Mouse (Mus musculus): ENCODE results near the gene Kcnk3. TPM values are rescaled to one million over a fixed set of nuclear protein-coding genes. Genes with fewer than 3 reads are reported as not detected.

Kcnk3 gene
- polyA plus RNA-seq, 1 experiment, result not detected

DNA sequence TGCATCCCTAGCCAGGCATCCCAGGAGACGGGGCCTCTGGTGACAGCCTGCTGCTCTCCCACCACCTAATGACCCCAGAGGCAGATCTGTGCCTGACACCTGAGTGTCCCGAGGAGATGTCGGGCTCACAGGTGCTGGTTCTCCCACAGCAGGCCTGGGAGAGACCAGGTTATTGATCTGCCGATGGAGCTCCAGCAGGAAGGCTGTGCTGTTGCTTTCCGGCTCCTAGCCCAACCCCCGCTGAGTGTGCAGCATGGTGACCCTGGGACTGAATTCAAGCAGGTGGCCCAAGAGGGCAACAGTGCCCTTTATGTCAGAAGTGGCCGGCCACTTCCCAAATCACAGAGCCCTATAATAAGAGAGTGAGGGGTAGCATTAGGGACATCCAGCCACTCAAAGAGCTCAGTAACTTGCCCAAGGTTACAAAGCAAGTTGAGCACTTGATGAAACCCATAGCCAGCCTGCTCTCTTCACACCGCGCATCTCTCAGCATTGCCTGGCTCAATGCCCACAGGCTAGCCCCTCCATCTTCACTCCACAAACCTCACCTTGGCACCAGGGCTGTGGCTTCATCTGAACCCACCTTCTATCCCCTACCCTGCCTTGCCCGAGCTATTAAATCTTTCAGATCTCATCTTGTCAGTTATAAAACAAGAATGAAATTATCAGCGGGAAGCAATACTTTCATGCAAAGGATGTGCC lies 4.5 kb downstream of the Kcnk3 start:
- H3K4me3 ChIP-seq (ENCODE audit: insufficient read depth, poor library complexity, severe bottlenecking), result no peak overlapping the region
- H3ac ChIP-seq (ENCODE audit: control insufficient read depth, insufficient read length, low read depth), result no peak overlapping the region
- no peaks in the 10 kb centered on the region for H3K79me2 ChIP-seq (ENCODE audit: control insufficient read depth, insufficient read depth)
- no peaks in the 10 kb centered on the region for H3K36me3 ChIP-seq (ENCODE audit: control insufficient read depth, insufficient read depth)
- H3K79me3 ChIP-seq (ENCODE audit: low read depth), result no peaks in the 10 kb centered on the region
- no peak for TF ChIP-seq CEBPB (IDR thresholded peaks at IDR 0.05; ENCODE audit: low read depth)
- no peak for TF ChIP-seq CTCF (IDR thresholded peaks at IDR 0.05; ENCODE audit: control insufficient read depth, insufficient read depth, insufficient read length)
- no peak for TF ChIP-seq MYOD1 (IDR thresholded peaks at IDR 0.05; ENCODE audit: control insufficient read depth, insufficient read length, low read depth)
- no peak for TF ChIP-seq FOSL1 (IDR thresholded peaks at IDR 0.05; ENCODE audit: insufficient read depth, low read length, poor library complexity, severe bottlenecking)
- TF ChIP-seq USF1 (IDR thresholded peaks at IDR 0.05; ENCODE audit: low read depth), result no peak
- TF ChIP-seq MYOG (IDR thresholded peaks at IDR 0.05; ENCODE audit: control insufficient read depth, extremely low read depth, insufficient read length), result no peak
- H3K27me3 ChIP-seq (ENCODE audit: control insufficient read depth, insufficient read depth, insufficient read length), result peaks cover 58% of the 10 kb centered on the region

DNA sequence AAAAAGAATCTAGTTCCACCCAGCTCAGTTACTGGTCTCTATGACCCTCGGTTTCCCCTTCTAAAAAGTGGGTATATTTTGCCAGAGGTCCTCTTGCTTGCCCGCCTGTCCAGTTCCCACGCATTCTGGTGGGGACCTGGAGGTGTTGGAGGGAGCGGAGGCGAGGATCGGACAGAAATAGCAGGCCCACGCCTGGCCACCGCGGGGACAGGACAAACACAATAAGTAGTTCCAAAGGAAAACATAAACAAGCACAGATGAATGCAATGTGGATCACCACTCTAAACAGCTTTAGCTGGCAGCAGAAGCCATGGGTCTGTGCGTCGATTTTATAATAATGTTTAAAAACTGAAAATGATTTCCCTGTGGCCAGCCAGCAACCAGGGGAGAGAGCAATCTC lies 5.4 kb downstream of the Kcnk3 start:
- H3K79me2 ChIP-seq (ENCODE audit: control insufficient read depth, insufficient read depth), result no peaks in the 10 kb centered on the region
- peaks cover 57% of the 10 kb centered on the region for H3K27me3 ChIP-seq (ENCODE audit: control insufficient read depth, insufficient read depth, insufficient read length)

DNA sequence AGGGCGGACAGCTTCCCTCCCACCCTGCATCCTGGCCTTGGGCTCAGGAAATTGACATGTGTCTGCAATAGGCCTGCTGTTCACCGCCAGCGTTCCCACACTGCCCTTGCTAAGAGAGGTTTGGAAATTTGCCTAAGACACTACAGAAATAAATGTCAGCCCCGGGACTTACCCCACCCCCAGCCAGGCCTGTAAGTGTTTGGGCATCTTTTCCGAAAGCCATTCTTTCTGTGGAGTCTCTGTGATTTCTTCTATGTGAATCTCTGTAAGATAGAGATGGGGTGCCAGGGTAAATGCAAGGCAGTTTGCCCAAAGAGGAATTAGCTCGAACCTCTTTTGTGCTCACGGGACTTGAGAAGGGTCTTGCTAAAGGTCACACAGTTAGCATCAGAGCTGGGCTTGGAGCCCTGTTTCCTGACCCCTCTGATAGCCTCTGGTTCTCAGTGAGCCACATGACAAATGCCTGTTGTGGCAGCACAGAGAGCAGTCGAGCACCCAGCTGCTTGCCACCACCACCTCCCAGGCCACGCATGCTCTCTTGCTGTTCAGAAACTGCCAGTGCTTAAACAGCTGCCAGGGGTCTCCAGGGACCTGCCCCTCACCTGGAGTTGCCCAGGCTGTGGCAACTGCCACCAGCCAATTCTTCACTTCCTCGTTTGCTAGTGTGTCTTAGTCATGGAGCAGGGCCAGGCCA lies 6.0 kb downstream of the Kcnk3 start:
- TF ChIP-seq CEBPB (IDR thresholded peaks at IDR 0.05; ENCODE audit: low read depth) (no peak), MAX (IDR thresholded peaks at IDR 0.05) (no peak), FOSL1 (IDR thresholded peaks at IDR 0.05; ENCODE audit: insufficient read depth, low read length, poor library complexity, severe bottlenecking) (no peak), MYOD1 (IDR thresholded peaks at IDR 0.05; ENCODE audit: control insufficient read depth, insufficient read length, low read depth) (no peak), USF1 (IDR thresholded peaks at IDR 0.05; ENCODE audit: low read depth) (no peak), CTCF (IDR thresholded peaks at IDR 0.05; ENCODE audit: control insufficient read depth, insufficient read depth, insufficient read length) (no peak), MYOG (IDR thresholded peaks at IDR 0.05; ENCODE audit: control insufficient read depth, extremely low read depth, insufficient read length) (no peak)
- Histone ChIP-seq H3K27me3 (ENCODE audit: control insufficient read depth, insufficient read depth, insufficient read length) (peaks cover 56% of the 10 kb centered on the region), H3K36me3 (ENCODE audit: control insufficient read depth, insufficient read depth) (no peaks in the 10 kb centered on the region), H3K79me2 (ENCODE audit: control insufficient read depth, insufficient read depth) (no peaks in the 10 kb centered on the region), H3ac (ENCODE audit: control insufficient read depth, insufficient read length, low read depth) (no peak overlapping the region), H3K4me3 (ENCODE audit: insufficient read depth, poor library complexity, severe bottlenecking) (no peak overlapping the region), H3K79me3 (ENCODE audit: low read depth) (no peaks in the 10 kb centered on the region)

More for the DNA sequence above, 5.4 kb downstream of the Kcnk3 start:
- Histone ChIP-seq H3ac (ENCODE audit: control insufficient read depth, insufficient read length, low read depth) (no peak overlapping the region), H3K79me3 (ENCODE audit: low read depth) (no peaks in the 10 kb centered on the region), H3K36me3 (ENCODE audit: control insufficient read depth, insufficient read depth) (no peaks in the 10 kb centered on the region), H3K4me3 (ENCODE audit: insufficient read depth, poor library complexity, severe bottlenecking) (no peak overlapping the region)
- TF ChIP-seq USF1 (IDR thresholded peaks at IDR 0.05; ENCODE audit: low read depth) (no peak), MAX (IDR thresholded peaks at IDR 0.05) (no peak), MYOD1 (IDR thresholded peaks at IDR 0.05; ENCODE audit: control insufficient read depth, insufficient read length, low read depth) (no peak), CEBPB (IDR thresholded peaks at IDR 0.05; ENCODE audit: low read depth) (no peak), CTCF (IDR thresholded peaks at IDR 0.05; ENCODE audit: control insufficient read depth, insufficient read depth, insufficient read length) (no peak), MYOG (IDR thresholded peaks at IDR 0.05; ENCODE audit: control insufficient read depth, extremely low read depth, insufficient read length) (no peak), FOSL1 (IDR thresholded peaks at IDR 0.05; ENCODE audit: insufficient read depth, low read length, poor library complexity, severe bottlenecking) (no peak)

DNA sequence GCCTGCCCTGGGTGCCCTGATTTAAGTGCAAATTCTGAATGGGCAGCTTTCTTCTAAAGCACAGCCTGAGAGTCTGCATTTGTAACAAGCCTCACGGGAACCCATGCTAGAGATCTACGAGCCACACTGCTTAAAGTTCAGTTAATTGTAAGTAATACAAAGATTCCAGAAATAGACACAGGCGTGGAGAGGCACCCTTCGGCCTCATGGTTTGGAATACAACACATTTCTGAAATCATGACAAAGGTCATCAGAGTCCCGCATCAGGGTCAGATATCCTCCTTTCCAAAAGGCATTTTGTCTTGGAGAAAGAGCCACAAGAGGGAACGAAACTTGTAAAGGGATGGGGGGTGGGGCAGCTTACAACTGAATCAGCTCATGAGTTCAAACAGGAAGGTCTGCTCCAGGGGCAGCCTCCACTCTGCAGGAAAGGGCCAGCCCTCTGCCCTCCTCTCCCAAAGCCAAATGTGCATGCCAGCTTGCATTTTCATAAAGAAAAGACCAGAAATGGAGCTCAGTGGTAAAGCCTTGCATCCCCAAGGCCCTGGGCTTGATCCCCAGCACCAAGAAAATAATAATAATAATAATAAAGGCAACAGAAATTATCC lies 7.1 kb downstream of the Kcnk3 start:
- H3K27me3 ChIP-seq (ENCODE audit: control insufficient read depth, insufficient read depth, insufficient read length), result peaks cover 56% of the 10 kb centered on the region

DNA sequence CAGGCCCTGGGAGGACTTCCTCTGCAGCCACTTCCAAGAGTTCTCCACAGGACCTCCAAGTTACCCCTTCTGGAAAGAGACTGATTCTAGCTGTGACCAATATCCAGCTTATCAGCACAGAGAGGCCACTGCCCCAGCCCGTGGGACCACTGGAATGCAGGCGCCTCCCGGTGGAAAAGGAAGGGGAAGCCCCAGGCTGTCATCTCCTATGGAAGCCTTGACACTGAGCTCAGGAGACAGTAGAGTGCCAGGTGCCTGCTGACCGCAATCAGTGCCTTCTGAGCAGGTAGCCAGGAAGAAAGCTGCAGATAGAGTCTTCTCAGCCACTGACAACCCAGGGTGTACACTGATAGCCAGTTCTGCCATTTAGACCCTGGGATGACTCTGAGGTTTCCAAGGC lies 13.4 kb downstream of the Kcnk3 start:
- no peak for TF ChIP-seq CTCF (IDR thresholded peaks at IDR 0.05; ENCODE audit: control insufficient read depth, insufficient read depth, insufficient read length)
- no peak for TF ChIP-seq MYOG (IDR thresholded peaks at IDR 0.05; ENCODE audit: control insufficient read depth, extremely low read depth, insufficient read length)
- no peak for TF ChIP-seq MYOD1 (IDR thresholded peaks at IDR 0.05; ENCODE audit: control insufficient read depth, insufficient read length, low read depth)
- TF ChIP-seq MAX (IDR thresholded peaks at IDR 0.05), result no peak
- no peak for TF ChIP-seq CEBPB (IDR thresholded peaks at IDR 0.05; ENCODE audit: low read depth)
- TF ChIP-seq FOSL1 (IDR thresholded peaks at IDR 0.05; ENCODE audit: insufficient read depth, low read length, poor library complexity, severe bottlenecking), result no peak
- TF ChIP-seq USF1 (IDR thresholded peaks at IDR 0.05; ENCODE audit: low read depth), result no peak
- H3ac ChIP-seq (ENCODE audit: control insufficient read depth, insufficient read length, low read depth), result no peak overlapping the region
- H3K79me3 ChIP-seq (ENCODE audit: low read depth), result no peaks in the 10 kb centered on the region
- peaks cover 88% of the 10 kb centered on the region for H3K27me3 ChIP-seq (ENCODE audit: control insufficient read depth, insufficient read depth, insufficient read length)
- no peaks in the 10 kb centered on the region for H3K79me2 ChIP-seq (ENCODE audit: control insufficient read depth, insufficient read depth)
- no peak overlapping the region for H3K4me3 ChIP-seq (ENCODE audit: insufficient read depth, poor library complexity, severe bottlenecking)
- H3K36me3 ChIP-seq (ENCODE audit: control insufficient read depth, insufficient read depth), result no peaks in the 10 kb centered on the region

More for the DNA sequence above, 7.1 kb downstream of the Kcnk3 start:
- no peaks in the 10 kb centered on the region for H3K36me3 ChIP-seq (ENCODE audit: control insufficient read depth, insufficient read depth)
- H3K4me3 ChIP-seq (ENCODE audit: insufficient read depth, poor library complexity, severe bottlenecking), result no peak overlapping the region
- no peaks in the 10 kb centered on the region for H3K79me3 ChIP-seq (ENCODE audit: low read depth)
- no peaks in the 10 kb centered on the region for H3K79me2 ChIP-seq (ENCODE audit: control insufficient read depth, insufficient read depth)
- TF ChIP-seq MYOG (IDR thresholded peaks at IDR 0.05; ENCODE audit: control insufficient read depth, extremely low read depth, insufficient read length) (no peak), FOSL1 (IDR thresholded peaks at IDR 0.05; ENCODE audit: insufficient read depth, low read length, poor library complexity, severe bottlenecking) (no peak), CEBPB (IDR thresholded peaks at IDR 0.05; ENCODE audit: low read depth) (no peak), USF1 (IDR thresholded peaks at IDR 0.05; ENCODE audit: low read depth) (no peak), MAX (IDR thresholded peaks at IDR 0.05) (no peak), MYOD1 (IDR thresholded peaks at IDR 0.05; ENCODE audit: control insufficient read depth, insufficient read length, low read depth) (no peak)
- H3ac ChIP-seq (ENCODE audit: control insufficient read depth, insufficient read length, low read depth), result no peak overlapping the region
